Mouse (Mus musculus) myocyte (in vitro differentiated cells): ENCODE results near the gene Rad51b.

Experiments
- CEBPB ChIP-seq: IDR thresholded peaks from 2 replicates; pipeline ENCODE4 v1.6.1; 2011; ENCODE audit warnings: mild to moderate bottlenecking, moderate library complexity; ENCODE audit not compliant: poor library complexity, insufficient read depth, severe bottlenecking
- E2F4 ChIP-seq: IDR thresholded peaks from one replicate; pipeline ENCODE4 v1.6.1; 2011; ENCODE audit warnings: mild to moderate bottlenecking, control low read depth, moderate library complexity; ENCODE audit not compliant: insufficient read depth
- MAX ChIP-seq: IDR thresholded peaks from one replicate; pipeline ENCODE4 v1.6.1; 2011; ENCODE audit warnings: low read depth, mild to moderate bottlenecking, control low read depth
- POLR2A ChIP-seq: IDR thresholded peaks from one replicate; pipeline ENCODE4 v1.6.1; 2011; ENCODE audit warnings: low read depth, mild to moderate bottlenecking, control low read depth, moderate library complexity; ENCODE audit not compliant: insufficient read length
- POLR2AphosphoS2 ChIP-seq: IDR thresholded peaks from one replicate; pipeline ENCODE4 v1.6.1; 2011; ENCODE audit warnings: low read depth, control low read depth; ENCODE audit not compliant: insufficient read length
- TCF12 ChIP-seq: IDR thresholded peaks from one replicate; pipeline ENCODE4 v1.6.1; 2011; ENCODE audit warnings: mild to moderate bottlenecking, control low read depth; ENCODE audit not compliant: poor library complexity, insufficient read depth, severe bottlenecking
- TCF3 ChIP-seq: IDR thresholded peaks from one replicate; pipeline ENCODE4 v1.6.1; 2011; ENCODE audit warnings: low read depth, control low read depth; ENCODE audit not compliant: insufficient read length

- TF ChIP-seq POLR2A (no peak), TCF3 (no peak), E2F4 (no peak), MAX (no peak), TCF12 (no peak), CEBPB (no peak), POLR2AphosphoS2 (no peak)
Measured at GRCm38 (mm10) chr12:79597786-79598185, 300.7 kb downstream of the Rad51b start.
